Mouse (Mus musculus) lung, postnatal 36 days (tissue): ENCODE measurements around the gene Hydin.
"Not testable (repeated sequence)": the region's sequence is repeated elsewhere in the genome, so short reads cannot be mapped to it uniquely, and the experiment has no call there.

Experiments used
- DNase-seq: peaks from one replicate; pipeline ENCODE4 v3.0.0; 2022; ENCODE audit warnings: mixed read lengths

The Hydin gene

GRCm38 (mm10) chr8:110454466-110454865, 187.7 kb downstream of the Hydin start:
- DNase-seq, result no peak

GRCm38 (mm10) chr8:110457424-110457823, 190.6 kb downstream of the Hydin start:
- DNase-seq, result no peak

DNA sequence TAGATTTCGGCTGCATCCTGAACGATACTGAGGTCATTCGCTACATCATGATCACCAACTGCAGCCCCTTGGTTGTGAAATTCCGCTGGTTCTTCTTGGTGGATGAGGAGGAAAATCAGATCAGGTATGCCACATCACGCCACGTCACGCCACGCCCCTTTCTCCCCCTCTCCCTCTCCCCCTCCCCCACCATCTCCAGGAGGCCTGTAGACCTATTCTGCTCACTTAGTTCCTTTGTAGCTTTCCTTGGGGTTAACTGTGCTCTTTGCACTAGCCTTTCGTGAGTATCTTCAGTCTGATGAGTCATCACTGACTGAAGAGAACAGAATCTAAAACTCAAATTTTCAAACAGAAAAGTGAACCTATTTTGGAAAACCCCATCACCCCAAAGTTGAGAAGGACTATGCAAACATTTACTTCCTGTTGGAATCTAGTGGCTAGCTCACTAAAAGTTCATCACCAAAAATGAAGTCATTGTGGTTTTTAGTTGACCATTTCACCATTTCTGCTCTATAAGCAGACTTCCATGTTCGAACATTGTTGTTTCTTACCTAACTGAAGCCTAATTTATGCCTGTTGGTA, 195.9 kb downstream of the Hydin start:
- no peak for DNase-seq

DNA sequence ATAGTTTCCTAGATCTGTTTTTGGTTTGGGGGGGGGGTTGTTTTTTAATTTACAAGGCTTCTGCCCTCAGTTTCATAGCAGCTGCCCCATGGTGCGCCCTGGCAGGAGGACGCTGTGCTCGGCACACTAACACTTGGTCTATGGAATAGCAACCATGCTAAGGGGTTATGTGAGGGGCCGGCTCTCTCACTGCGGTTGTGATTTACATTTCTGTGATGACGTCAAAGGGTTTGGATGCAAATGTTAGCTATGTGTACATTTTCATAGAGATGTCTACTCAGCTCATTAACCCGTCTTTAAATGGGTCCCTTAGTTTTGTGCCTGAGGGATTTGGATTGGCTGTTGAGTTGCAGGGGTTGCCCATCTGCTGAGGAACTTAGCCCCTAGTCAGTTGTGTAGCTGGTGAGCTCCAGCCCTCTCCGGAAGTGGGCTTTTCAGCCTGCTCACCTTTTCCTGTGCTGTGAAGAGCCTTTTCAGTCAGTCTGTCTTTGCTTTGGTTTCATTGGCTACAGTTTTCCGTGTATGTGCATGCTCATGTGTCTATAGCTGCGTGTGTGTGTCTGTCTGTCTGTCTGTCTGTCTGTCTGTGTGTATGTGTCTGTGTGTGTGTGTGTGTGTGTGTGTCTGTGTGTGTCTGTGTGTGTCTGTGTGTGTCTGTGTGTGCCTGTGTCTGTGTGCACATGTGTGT, 197.1 kb downstream of the Hydin start:
- no peak for DNase-seq

DNA sequence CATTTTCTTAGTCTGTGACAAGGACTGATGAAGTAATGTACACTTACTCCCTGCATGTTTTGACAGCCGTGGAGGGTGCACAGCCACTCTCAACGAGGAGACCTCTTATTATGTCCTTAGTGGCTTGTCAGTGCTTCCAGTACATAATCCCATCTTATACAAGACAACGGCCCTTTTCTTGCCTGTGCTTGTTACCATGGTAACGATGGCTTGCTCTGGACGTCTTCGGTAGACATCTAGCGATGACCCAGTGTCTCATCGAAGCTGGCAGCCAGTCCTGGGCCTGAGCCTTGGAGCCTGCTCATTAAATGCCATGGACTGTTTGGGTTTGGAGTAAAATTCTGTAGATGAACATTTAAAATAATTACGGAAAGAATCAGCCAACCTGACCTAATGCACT, 198.8 kb downstream of the Hydin start:
- no peak for DNase-seq

GRCm38 (mm10) chr8:110477256-110477655, 210.5 kb downstream of the Hydin start:
- no peak for DNase-seq

DNA sequence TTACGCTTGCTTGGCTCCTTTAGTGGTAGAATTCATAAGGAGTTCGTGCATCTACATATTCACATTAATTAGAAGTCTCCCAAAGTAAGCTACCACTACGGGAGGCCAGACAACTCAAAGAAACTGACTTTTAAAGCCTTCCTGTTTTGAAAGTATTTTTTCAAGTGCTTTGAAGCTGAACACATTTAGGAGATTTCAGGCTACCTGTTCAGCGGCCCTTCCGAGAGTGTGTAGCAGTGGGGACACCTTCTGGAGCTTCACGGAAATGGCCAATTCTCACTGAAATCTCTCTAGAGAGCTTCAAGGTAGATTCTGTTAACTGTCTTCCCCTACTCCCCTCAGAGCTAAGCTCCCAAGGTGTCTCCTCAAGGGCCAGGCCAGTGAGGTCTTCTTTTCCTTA, 211.8 kb downstream of the Hydin start:
- DNase-seq, result peak; percentile 3

GRCm38 (mm10) chr8:110479401-110479800, 212.6 kb downstream of the Hydin start:
- DNase-seq, result no peak

GRCm38 (mm10) chr8:110482275-110482674, 215.5 kb downstream of the Hydin start:
- no peak for DNase-seq

- DNase-seq, result peak; percentile 32
Measured at GRCm38 (mm10) chr8:110485234-110485633, 218.5 kb downstream of the Hydin start.

GRCm38 (mm10) chr8:110486020-110486419, 219.2 kb downstream of the Hydin start:
- DNase-seq, result no peak

DNA sequence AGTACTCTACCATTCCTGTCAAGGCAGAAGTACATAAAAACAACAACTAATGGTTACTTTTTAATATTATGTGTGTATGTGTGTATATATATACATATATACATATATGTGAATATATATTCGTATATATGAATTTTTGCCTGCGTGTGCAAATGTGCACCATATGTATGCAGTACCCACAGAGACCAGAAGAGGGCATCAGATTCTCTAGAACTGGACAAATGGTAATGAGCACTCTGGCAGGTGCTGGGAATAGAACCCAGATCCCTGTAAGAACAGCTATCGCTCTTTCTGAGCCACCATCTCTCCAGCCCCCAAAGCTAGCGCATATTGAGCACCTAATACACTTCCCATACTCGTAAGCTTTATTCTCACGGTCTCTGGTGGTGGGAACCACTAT, 220.9 kb downstream of the Hydin start:
- DNase-seq, result no peak

DNA sequence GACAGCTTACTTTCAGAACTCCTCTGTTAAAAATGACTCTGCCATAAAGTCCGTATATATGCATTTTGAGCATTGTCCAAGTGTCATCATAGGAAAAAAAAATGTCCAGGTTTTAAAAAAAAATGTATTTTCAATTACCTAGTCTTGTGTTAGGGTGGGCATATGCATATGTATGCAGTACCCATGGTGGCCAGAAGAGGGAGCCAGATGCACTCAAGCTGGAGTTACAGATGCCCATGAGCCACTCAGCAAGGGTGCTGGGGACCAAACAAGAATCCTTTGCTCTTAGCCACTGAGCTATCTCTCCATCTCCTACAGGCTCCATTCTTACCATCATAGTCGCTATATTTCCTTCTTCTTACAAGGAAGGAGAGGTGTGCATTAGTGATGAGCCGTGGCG, 222.6 kb downstream of the Hydin start:
- DNase-seq, result peak; percentile 14

- DNase-seq, result no peak
Measured at GRCm38 (mm10) chr8:110491118-110491517, 224.3 kb downstream of the Hydin start.

- DNase-seq, result no peak
Measured at GRCm38 (mm10) chr8:110496286-110496685, 229.5 kb downstream of the Hydin start.

DNA sequence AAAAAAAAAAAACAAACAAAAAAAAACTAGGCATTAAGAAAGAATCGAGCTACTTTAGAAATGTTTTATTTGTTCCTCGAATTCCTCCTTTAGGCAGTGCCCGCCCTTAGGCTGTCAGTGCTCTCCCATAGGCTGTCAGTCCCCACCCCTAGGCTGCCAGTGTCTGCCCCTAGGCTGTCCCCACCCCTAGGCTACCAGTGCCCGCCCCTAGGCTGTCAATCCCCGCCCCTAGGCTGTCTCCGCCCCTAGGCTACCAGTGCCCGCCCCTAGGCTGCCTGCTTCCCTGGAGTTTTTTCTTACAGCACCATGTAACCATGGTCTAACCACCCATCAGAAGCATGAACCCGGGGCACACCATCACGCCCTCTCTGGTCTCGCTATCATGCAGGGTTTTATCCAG, 233.5 kb downstream of the Hydin start:
- DNase-seq, result peak; percentile 14

- DNase-seq, result no peak
Measured at GRCm38 (mm10) chr8:110500661-110501060, 233.9 kb downstream of the Hydin start.

DNA sequence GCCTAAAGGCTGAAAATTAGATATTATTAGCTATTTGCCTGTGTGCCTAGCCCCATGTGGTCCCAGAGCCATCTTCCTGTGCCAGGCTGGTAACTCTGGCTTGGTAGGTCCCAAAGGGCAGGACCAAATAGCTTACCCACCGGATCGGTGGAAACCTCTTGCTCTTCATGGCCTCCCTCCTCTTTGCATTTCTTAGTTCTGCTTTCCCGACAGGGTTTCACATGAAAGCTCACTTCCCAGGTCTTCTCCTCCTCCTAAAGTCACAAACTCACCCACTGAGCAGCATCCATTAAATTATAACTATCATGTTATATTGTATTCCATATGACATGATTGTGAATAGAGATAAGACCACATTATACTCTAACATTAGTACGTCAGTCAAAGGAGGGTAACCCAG, 234.6 kb downstream of the Hydin start:
- no peak for DNase-seq

GRCm38 (mm10) chr8:110502880-110503279, 236.1 kb downstream of the Hydin start:
- no peak for DNase-seq

DNA sequence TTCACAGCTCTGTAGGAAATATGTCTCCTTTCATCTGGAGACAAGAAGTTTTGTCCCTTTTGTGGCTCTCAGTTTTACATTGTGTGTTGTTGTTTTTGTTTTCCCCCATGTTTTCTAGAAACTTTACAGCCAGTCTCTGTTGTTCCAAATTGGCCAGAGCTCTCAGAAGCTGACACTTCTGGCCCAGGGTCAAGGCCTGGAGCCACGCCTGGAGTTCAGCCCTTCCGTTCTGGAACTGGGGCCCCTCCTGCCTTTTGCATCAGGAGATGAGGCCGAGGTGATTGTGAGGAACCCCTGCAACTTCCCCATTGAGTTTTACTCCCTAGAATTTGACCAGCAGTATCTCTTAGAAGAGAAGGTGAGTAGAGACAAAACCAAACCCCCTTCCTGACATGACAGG, 242.0 kb downstream of the Hydin start:
- DNase-seq, result peak; percentile 10

DNA sequence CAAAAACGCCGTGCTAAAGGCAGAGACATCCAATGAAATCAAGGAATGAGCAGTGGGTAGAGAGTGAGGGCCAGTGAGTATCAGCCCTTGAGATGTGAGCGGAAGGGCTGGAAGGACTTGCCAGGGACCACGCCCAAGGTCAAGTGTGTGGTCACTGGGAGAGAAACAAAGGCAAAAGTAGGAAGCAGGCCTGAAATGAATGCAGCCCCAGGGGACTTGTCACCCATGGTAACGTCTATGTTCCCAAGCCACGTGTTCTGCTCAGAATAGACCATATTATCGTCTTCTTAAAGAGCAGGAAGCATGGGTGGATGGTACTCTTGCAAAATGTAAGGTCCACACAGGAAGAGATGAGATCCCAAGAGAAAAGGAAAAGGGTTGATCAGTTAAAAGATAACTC, 253.0 kb downstream of the Hydin start:
- no peak for DNase-seq

GRCm38 (mm10) chr8:110521851-110522250, 255.1 kb downstream of the Hydin start:
- no peak for DNase-seq

DNA sequence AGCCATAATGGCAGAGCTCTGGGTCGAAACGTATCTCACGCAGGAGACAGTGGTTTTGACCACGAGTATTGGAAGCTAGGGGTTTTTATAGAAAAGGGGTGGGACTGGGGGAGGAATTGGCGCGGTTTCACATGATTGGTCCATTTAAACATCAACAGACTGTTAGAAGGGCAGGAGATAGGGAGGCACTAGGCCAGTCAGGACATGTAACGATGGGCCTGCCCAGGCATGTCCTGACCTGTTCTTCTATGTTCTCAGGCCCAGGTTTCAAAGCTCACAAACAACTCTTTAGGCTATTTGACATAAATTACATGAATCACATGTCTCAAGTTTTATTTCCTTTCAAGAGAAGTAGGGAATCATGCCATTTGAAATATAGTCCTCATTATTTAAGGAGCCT, 255.7 kb downstream of the Hydin start:
- not testable (repeated sequence) for DNase-seq

DNA sequence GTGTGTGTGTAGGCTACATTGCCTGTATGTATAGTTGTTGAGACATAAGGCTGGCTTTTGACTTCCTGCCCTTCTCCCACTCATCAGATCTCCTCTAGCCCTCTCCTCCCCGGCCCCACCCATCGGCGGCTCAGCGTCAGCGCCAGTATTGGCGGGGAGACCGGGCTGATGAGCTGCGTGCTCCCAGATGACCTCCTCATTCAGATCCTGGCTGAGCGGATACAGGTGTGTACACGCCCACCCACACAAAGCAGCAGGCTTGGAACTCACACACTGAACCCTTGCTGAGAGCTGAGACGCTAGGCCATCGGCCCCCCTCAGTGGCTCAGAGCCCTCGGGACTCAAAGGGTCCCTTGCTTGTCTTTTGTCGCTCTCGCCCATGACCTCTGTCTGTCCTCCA, 256.2 kb downstream of the Hydin start:
- no peak for DNase-seq

DNA sequence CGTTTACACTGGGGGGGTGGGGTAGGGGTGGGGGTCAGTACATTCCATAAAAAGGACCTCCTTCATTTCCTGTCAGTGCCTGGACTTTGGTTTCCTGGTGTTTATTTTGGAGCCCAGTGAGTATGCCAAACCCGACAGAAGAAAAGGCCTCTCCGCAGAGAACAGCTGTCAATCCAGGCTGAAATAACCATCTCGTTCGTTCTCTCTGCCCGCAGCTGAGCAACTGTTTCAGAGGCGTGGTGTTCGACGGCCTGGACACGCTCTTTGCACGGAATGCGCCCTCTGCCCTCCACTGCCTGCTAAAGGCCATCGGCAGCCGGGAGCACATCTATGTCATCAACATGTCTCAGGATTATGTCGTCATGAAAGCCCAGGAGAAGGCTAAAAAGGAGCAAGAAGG, 258.5 kb downstream of the Hydin start:
- DNase-seq, result no peak
